Mouse (Mus musculus): ENCODE measurements around the gene Omp. TPM values are rescaled to one million over a fixed set of nuclear protein-coding genes. Genes with fewer than 3 reads are reported as not detected.

The Omp gene
- polyA plus RNA-seq, 1 experiment from 2014 or later, result 0.30 TPM

GRCm38 (mm10) chr7:98160041-98160740, 14.9 kb upstream of the Omp start:
- 58% methylated on average over 8 of the region's 8 CpGs for WGBS
- H3K4me2 ChIP-seq (ENCODE audit: low read length), result no peak overlapping the region
- H3K36me3 ChIP-seq (ENCODE audit: control insufficient read depth, insufficient read depth, low read length), result no peaks in the 10 kb centered on the region
- no peak overlapping the region for H3K9ac ChIP-seq (ENCODE audit: low read length)
- no peak overlapping the region for H3K27ac ChIP-seq (ENCODE audit: low read depth, low read length)
- ATAC-seq (no peak), DNase-seq (ENCODE audit: low spot score) (no peak)
- peaks cover 7% of the 10 kb centered on the region for H3K4me1 ChIP-seq (ENCODE audit: control insufficient read depth, insufficient read depth, low read length)
- no peaks in the 10 kb centered on the region for H3K27me3 ChIP-seq (replicated peaks; ENCODE audit: control insufficient read depth, insufficient read depth, low read length)
- H3K9me3 ChIP-seq (replicated peaks; ENCODE audit: control insufficient read depth, low read length), result no peaks in the 10 kb centered on the region
- H3K4me3 ChIP-seq (ENCODE audit: low read depth, low read length), result no peak overlapping the region

DNA sequence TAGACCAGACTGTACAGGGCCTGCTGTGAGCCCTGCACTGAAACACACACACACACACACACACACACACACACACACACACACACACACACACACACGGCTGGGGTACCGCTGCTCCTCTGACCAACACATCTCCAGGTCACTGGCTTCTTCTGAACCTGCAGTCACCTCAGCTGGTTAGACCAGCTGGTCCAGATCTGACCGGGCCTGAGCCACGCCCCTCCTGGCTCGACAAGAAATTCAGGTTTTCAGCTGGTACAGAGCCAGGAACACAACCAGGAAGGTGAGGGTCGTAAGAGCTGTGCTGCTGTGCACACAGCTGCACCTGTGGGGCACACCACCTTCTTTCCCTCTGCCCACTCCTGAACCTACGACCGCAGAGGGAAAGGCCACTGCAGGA, 13.2 kb upstream of the Omp start:
- no peak for ATAC-seq
- H3K4me1 ChIP-seq (ENCODE audit: control insufficient read depth, insufficient read depth, low read length), result 0 out of 2 replicates have a peak, but pooled peaks cover 2% of the 10 kb centered on the region
- no peak overlapping the region for H3K27ac ChIP-seq (ENCODE audit: low read depth, low read length)
- H3K4me2 ChIP-seq (ENCODE audit: low read length), result no peak overlapping the region
- 65% methylated on average over 8 of the region's 8 CpGs for WGBS
- H3K9me3 ChIP-seq (replicated peaks; ENCODE audit: control insufficient read depth, low read length), result no peaks in the 10 kb centered on the region
- H3K4me3 ChIP-seq (ENCODE audit: low read depth, low read length), result no peak overlapping the region
- DNase-seq (ENCODE audit: low spot score), result no peak
- H3K9ac ChIP-seq (ENCODE audit: low read length), result no peak overlapping the region
- no peaks in the 10 kb centered on the region for H3K36me3 ChIP-seq (ENCODE audit: control insufficient read depth, insufficient read depth, low read length)
- no peaks in the 10 kb centered on the region for H3K27me3 ChIP-seq (replicated peaks; ENCODE audit: control insufficient read depth, insufficient read depth, low read length)

- Histone ChIP-seq H3K9me3 (replicated peaks; ENCODE audit: control insufficient read depth, low read length) (no peaks in the 10 kb centered on the region), H3K27me3 (replicated peaks; ENCODE audit: control insufficient read depth, insufficient read depth, low read length) (no peaks in the 10 kb centered on the region), H3K4me1 (ENCODE audit: control insufficient read depth, insufficient read depth, low read length) (0 out of 2 replicates have a peak, but pooled peaks cover 2% of the 10 kb centered on the region), H3K9ac (ENCODE audit: low read length) (no peak overlapping the region), H3K27ac (ENCODE audit: low read depth, low read length) (no peak overlapping the region), H3K4me3 (ENCODE audit: low read depth, low read length) (no peak overlapping the region), H3K36me3 (ENCODE audit: control insufficient read depth, insufficient read depth, low read length) (no peaks in the 10 kb centered on the region), H3K4me2 (ENCODE audit: low read length) (no peak overlapping the region)
- DNase-seq (ENCODE audit: low spot score), result no peak
- no peak for ATAC-seq
- WGBS, result 56% methylated on average over 5 of the region's 5 CpGs
Observed at GRCm38 (mm10) chr7:98157636-98158332, 12.5 kb upstream of the Omp start.

DNA sequence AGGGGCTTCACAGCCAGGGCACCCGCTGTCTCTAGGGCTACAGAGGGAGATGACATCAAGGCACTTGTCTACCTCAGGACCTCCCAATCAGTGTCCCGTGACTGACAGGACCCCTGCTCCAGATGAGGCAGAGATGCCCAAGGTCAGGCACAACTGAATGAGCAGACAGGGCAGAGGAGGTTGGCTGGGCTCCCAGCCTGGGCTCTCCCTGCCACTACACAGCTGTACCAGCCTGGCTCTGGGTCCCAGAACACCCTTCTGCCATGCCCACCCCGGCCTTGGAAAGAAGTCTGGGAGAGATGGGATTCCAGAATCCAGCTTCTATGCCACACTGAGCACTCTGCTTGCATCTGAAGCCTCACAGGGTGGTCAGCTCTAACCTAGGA, 11.0 kb upstream of the Omp start:
- H3K4me1 ChIP-seq (ENCODE audit: control insufficient read depth, insufficient read depth, low read length), result 0 out of 2 replicates have a peak, but pooled peaks cover 2% of the 10 kb centered on the region
- H3K27ac ChIP-seq (ENCODE audit: low read depth, low read length), result no peak overlapping the region
- 58% methylated on average over 3 of the region's 3 CpGs for WGBS
- no peaks in the 10 kb centered on the region for H3K27me3 ChIP-seq (replicated peaks; ENCODE audit: control insufficient read depth, insufficient read depth, low read length)
- H3K9me3 ChIP-seq (replicated peaks; ENCODE audit: control insufficient read depth, low read length), result no peaks in the 10 kb centered on the region
- H3K9ac ChIP-seq (ENCODE audit: low read length), result no peak overlapping the region
- no peaks in the 10 kb centered on the region for H3K36me3 ChIP-seq (ENCODE audit: control insufficient read depth, insufficient read depth, low read length)
- no peak overlapping the region for H3K4me3 ChIP-seq (ENCODE audit: low read depth, low read length)
- H3K4me2 ChIP-seq (ENCODE audit: low read length), result no peak overlapping the region
- DNase-seq (ENCODE audit: low spot score) (no peak), ATAC-seq (0 out of 2 replicates have a peak, but pooled peaks have one; percentile 19)

GRCm38 (mm10) chr7:98155546-98156279, 10.4 kb upstream of the Omp start:
- ATAC-seq (peak; percentile 54), DNase-seq (ENCODE audit: low spot score) (peak; percentile 81)
- Histone ChIP-seq H3K9ac (ENCODE audit: low read length) (no peak overlapping the region), H3K4me2 (ENCODE audit: low read length) (no peak overlapping the region), H3K36me3 (ENCODE audit: control insufficient read depth, insufficient read depth, low read length) (no peaks in the 10 kb centered on the region), H3K4me1 (ENCODE audit: control insufficient read depth, insufficient read depth, low read length) (0 out of 2 replicates have a peak, but pooled peaks cover 2% of the 10 kb centered on the region), H3K27ac (ENCODE audit: low read depth, low read length) (no peak overlapping the region), H3K9me3 (replicated peaks; ENCODE audit: control insufficient read depth, low read length) (no peaks in the 10 kb centered on the region), H3K4me3 (ENCODE audit: low read depth, low read length) (no peak overlapping the region), H3K27me3 (replicated peaks; ENCODE audit: control insufficient read depth, insufficient read depth, low read length) (no peaks in the 10 kb centered on the region)
- 33% methylated on average over 7 of the region's 8 CpGs for WGBS

GRCm38 (mm10) chr7:98153892-98154291, 8.6 kb upstream of the Omp start:
- Histone ChIP-seq H3K4me2 (ENCODE audit: low read length) (no peak overlapping the region), H3K27me3 (replicated peaks; ENCODE audit: control insufficient read depth, insufficient read depth, low read length) (no peaks in the 10 kb centered on the region), H3K36me3 (ENCODE audit: control insufficient read depth, insufficient read depth, low read length) (no peaks in the 10 kb centered on the region), H3K4me3 (ENCODE audit: low read depth, low read length) (no peak overlapping the region), H3K9ac (ENCODE audit: low read length) (no peak overlapping the region), H3K27ac (ENCODE audit: low read depth, low read length) (no peak overlapping the region), H3K4me1 (ENCODE audit: control insufficient read depth, insufficient read depth, low read length) (peaks cover 10% of the 10 kb centered on the region), H3K9me3 (replicated peaks; ENCODE audit: control insufficient read depth, low read length) (no peaks in the 10 kb centered on the region)
- ATAC-seq, result no peak
- DNase-seq (ENCODE audit: low spot score), result no peak
- WGBS, result 90% methylated on average over 5 of the region's 5 CpGs

DNA sequence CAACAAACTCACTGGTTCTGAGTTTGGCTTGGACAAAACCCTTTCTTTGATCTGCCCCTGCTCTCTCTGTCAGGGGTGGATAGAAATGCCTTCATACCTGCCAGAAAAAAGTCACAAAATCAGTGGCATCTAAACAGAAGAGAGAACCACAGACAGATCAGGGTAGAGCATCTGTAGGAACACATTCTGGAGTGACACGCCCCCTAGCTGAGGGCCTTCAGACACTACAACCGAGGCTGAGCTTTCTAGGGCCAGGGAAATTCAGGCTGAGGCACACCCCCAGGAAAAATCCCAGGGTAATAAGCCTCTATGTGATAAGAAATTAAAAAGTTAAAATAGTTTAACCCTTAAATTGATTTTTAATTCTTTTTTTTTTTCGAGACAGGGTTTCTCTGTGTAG, 8.0 kb upstream of the Omp start:
- WGBS, result 32% methylated on average over 3 of the region's 3 CpGs

DNA sequence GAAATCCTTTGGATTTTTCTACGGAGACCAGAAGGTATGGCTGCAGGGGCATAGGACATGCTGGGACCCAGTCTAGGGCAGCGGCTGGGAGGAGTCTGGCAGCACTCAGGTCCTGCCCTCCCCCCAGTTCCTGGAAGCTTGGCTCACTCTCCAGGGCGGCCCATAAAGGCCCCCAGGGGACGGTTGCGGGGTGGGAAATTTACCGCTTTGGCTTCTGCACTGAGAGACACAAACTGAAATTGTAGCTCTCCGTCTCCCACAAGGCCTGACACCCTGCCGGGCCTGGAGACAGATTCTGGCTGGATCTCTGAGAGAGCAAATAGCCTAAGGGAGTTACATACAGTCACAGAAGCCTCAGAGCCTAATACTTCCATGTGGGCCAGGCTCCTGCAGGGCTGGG, 7.1 kb upstream of the Omp start:
- Histone ChIP-seq H3K27ac (ENCODE audit: low read depth, low read length) (no peak overlapping the region), H3K36me3 (ENCODE audit: control insufficient read depth, insufficient read depth, low read length) (no peaks in the 10 kb centered on the region), H3K4me1 (ENCODE audit: control insufficient read depth, insufficient read depth, low read length) (peaks cover 10% of the 10 kb centered on the region), H3K4me2 (ENCODE audit: low read length) (no peak overlapping the region), H3K4me3 (ENCODE audit: low read depth, low read length) (no peak overlapping the region), H3K9me3 (replicated peaks; ENCODE audit: control insufficient read depth, low read length) (no peaks in the 10 kb centered on the region), H3K9ac (ENCODE audit: low read length) (no peak overlapping the region), H3K27me3 (replicated peaks; ENCODE audit: control insufficient read depth, insufficient read depth, low read length) (no peaks in the 10 kb centered on the region)
- ATAC-seq, result no peak
- DNase-seq (ENCODE audit: low spot score), result no peak
- WGBS, result 55% methylated on average over 8 of the region's 8 CpGs

More for the DNA sequence above, 8.0 kb upstream of the Omp start:
- ATAC-seq (no peak), DNase-seq (ENCODE audit: low spot score) (no peak)
- Histone ChIP-seq H3K9ac (ENCODE audit: low read length) (no peak overlapping the region), H3K4me2 (ENCODE audit: low read length) (no peak overlapping the region), H3K36me3 (ENCODE audit: control insufficient read depth, insufficient read depth, low read length) (no peaks in the 10 kb centered on the region), H3K4me3 (ENCODE audit: low read depth, low read length) (no peak overlapping the region), H3K27me3 (replicated peaks; ENCODE audit: control insufficient read depth, insufficient read depth, low read length) (no peaks in the 10 kb centered on the region), H3K27ac (ENCODE audit: low read depth, low read length) (no peak overlapping the region), H3K9me3 (replicated peaks; ENCODE audit: control insufficient read depth, low read length) (no peaks in the 10 kb centered on the region), H3K4me1 (ENCODE audit: control insufficient read depth, insufficient read depth, low read length) (peaks cover 10% of the 10 kb centered on the region)
